Mouse (Mus musculus) liver, adult 2 months (tissue): ENCODE measurements around the gene Ppp6r3.

Source experiments
- CTCF ChIP-seq: fragments of 200-500 bp; IDR thresholded peaks from 2 replicates; pipeline ENCODE4 v1.5.1; 2011; ENCODE audit warnings: low read depth, low read length, control low read depth
- POLR2A ChIP-seq: fragments of 200-500 bp; IDR thresholded peaks from 2 replicates; pipeline ENCODE4 v1.6.1; 2011; ENCODE audit warnings: low read length, control low read depth; ENCODE audit not compliant: insufficient read depth; ENCODE audit errors: extremely low read depth

DNA sequence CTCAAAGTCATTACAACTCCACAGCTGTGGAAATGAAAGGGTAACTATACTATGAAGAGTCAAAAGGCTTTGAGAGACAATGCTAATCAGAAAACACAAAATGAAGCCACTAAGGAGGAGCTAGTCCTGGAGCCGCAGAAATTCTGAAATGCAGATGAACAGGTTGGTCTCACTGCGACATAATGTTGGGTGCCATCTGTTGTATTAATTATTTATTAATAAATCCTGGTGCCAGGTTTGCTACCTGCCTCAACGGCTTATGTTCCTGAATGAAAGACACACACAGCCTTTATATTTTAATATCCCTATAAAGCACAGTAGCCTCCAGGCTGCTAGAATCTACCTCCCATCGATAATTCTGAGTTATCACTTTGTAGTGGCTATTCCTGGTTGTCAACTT, 33.0 kb downstream of the Ppp6r3 start:
- TF ChIP-seq POLR2A (no peak), CTCF (no peak)
